Mouse (Mus musculus): ENCODE measurements around the gene Ndufa5.

DNA sequence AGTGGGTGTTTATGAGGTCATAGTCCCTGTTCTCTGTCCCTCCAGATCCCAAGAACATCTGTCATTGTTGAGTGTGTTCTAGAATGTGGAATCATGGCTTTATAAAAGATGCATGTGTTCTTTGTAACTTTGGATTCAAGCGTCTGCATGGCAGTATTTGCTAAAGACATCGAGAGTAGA is 141 bp upstream of the Ndufa5 start, which contains the start of gene Asb15:
- TF ChIP-seq POLR2A (IDR thresholded peaks at IDR 0.05; ENCODE audit: borderline replicate concordance, extremely low read depth, insufficient read depth, insufficient read length, poor library complexity, severe bottlenecking) (no peak), CTCF (IDR thresholded peaks at IDR 0.05; ENCODE audit: borderline replicate concordance, extremely low read depth, insufficient read depth, insufficient read length) (no peak)
